Mouse (Mus musculus): ENCODE measurements around the gene Rfx7.

- TF ChIP-seq CTCF (IDR thresholded peaks at IDR 0.05; ENCODE audit: borderline replicate concordance, insufficient read depth, low read length) (no peak), POLR2A (IDR thresholded peaks at IDR 0.05; ENCODE audit: low read depth, low read length) (no peak)
Observed at GRCm38 (mm10) chr9:72520849-72521248, 11.2 kb upstream of the Rfx7 start.

Measured in embryonic fibroblast, embryonic 13.5 days (primary cell).